Mouse (Mus musculus): ENCODE measurements around the gene Zrsr1. TPM values are rescaled to one million over a fixed set of nuclear protein-coding genes. Genes with fewer than 3 reads are reported as not detected.
A peak's percentile ranks its signal among the peaks of the same experiment; 100 is the strongest.

The Zrsr1 gene
- polyA plus RNA-seq, 1 experiment, result 34.0 TPM

GRCm38 (mm10) chr11:22987357-22987756, 15.6 kb downstream of the Zrsr1 start:
- Histone ChIP-seq H3K27ac (ENCODE audit: control insufficient read depth, insufficient read depth, low read depth, low read length, poor library complexity) (no peak overlapping the region), H3K4me3 (replicated peaks; ENCODE audit: control insufficient read depth, low read depth, low read length) (no peak overlapping the region), H3K4me1 (ENCODE audit: control insufficient read depth, insufficient read depth, low read length) (peaks cover 1% of the 10 kb centered on the region; the same call in 1 of the 2 replicates)
- 38% methylated on average over 2 of the region's 2 CpGs for WGBS
- TF ChIP-seq CTCF (IDR thresholded peaks at IDR 0.05; ENCODE audit: control insufficient read depth, insufficient read depth, low read length), result peak; percentile 64
- TF ChIP-seq POLR2A (IDR thresholded peaks at IDR 0.05; ENCODE audit: borderline replicate concordance, control insufficient read depth, low read depth, low read length), result no peak

- H3K4me3 ChIP-seq (replicated peaks; ENCODE audit: control insufficient read depth, low read depth, low read length), result peak overlapping the region; percentile 66
- H3K4me1 ChIP-seq (ENCODE audit: control insufficient read depth, insufficient read depth, low read length), result peaks cover 1% of the 10 kb centered on the region; the same call in 1 of the 2 replicates
- no peak overlapping the region for H3K27ac ChIP-seq (ENCODE audit: control insufficient read depth, insufficient read depth, low read depth, low read length, poor library complexity)
- 53% methylated on average over 1 of the region's 1 CpGs for WGBS
- TF ChIP-seq POLR2A (IDR thresholded peaks at IDR 0.05; ENCODE audit: borderline replicate concordance, control insufficient read depth, low read depth, low read length) (no peak), CTCF (IDR thresholded peaks at IDR 0.05; ENCODE audit: control insufficient read depth, insufficient read depth, low read length) (no peak)
Observed at GRCm38 (mm10) chr11:22989786-22990185, 18.0 kb downstream of the Zrsr1 start.

GRCm38 (mm10) chr11:22990393-22991126, 18.8 kb downstream of the Zrsr1 start, which contains the start of gene Cct4:
Cct4 (plus strand) TSS chr11:22990519.
- Histone ChIP-seq H3K4me1 (ENCODE audit: control insufficient read depth, insufficient read depth, low read length) (peaks cover 1% of the 10 kb centered on the region; the same call in 1 of the 2 replicates), H3K4me3 (replicated peaks; ENCODE audit: control insufficient read depth, low read depth, low read length) (peak within 1 kb of the TSS; percentile 70), H3K27ac (ENCODE audit: control insufficient read depth, insufficient read depth, low read depth, low read length, poor library complexity) (peak within 1 kb of the TSS; percentile 66)
- under 1% methylated on average over 66 of the region's 66 CpGs for WGBS
- TF ChIP-seq CTCF (IDR thresholded peaks at IDR 0.05; ENCODE audit: control insufficient read depth, insufficient read depth, low read length), result no peak; the same call in 1 of the 2 replicates
- TF ChIP-seq POLR2A (IDR thresholded peaks at IDR 0.05; ENCODE audit: borderline replicate concordance, control insufficient read depth, low read depth, low read length), result peak; percentile 80; the same call in 1 of the 2 replicates

GRCm38 (mm10) chr11:22991218-22991835, 19.5 kb downstream of the Zrsr1 start:
- Histone ChIP-seq H3K4me1 (ENCODE audit: control insufficient read depth, insufficient read depth, low read length) (peaks cover 1% of the 10 kb centered on the region; the same call in 1 of the 2 replicates), H3K27ac (ENCODE audit: control insufficient read depth, insufficient read depth, low read depth, low read length, poor library complexity) (no peak overlapping the region), H3K4me3 (replicated peaks; ENCODE audit: control insufficient read depth, low read depth, low read length) (peak overlapping the region; percentile 70)
- TF ChIP-seq POLR2A (IDR thresholded peaks at IDR 0.05; ENCODE audit: borderline replicate concordance, control insufficient read depth, low read depth, low read length), result no peak
- WGBS, result 9% methylated on average over 14 of the region's 14 CpGs

GRCm38 (mm10) chr11:22994271-22994670, 22.5 kb downstream of the Zrsr1 start:
- TF ChIP-seq POLR2A (IDR thresholded peaks at IDR 0.05; ENCODE audit: borderline replicate concordance, control insufficient read depth, low read depth, low read length) (no peak), CTCF (IDR thresholded peaks at IDR 0.05; ENCODE audit: control insufficient read depth, insufficient read depth, low read length) (no peak)
- Histone ChIP-seq H3K4me1 (ENCODE audit: control insufficient read depth, insufficient read depth, low read length) (peaks cover 1% of the 10 kb centered on the region; the same call in 1 of the 2 replicates), H3K4me3 (replicated peaks; ENCODE audit: control insufficient read depth, low read depth, low read length) (no peak overlapping the region), H3K27ac (ENCODE audit: control insufficient read depth, insufficient read depth, low read depth, low read length, poor library complexity) (no peak overlapping the region)
- WGBS, result 85% methylated on average over 2 of the region's 2 CpGs

- TF ChIP-seq POLR2A (IDR thresholded peaks at IDR 0.05; ENCODE audit: borderline replicate concordance, control insufficient read depth, low read depth, low read length), result no peak
- no peak for TF ChIP-seq CTCF (IDR thresholded peaks at IDR 0.05; ENCODE audit: control insufficient read depth, insufficient read depth, low read length)
- no peak overlapping the region for H3K27ac ChIP-seq (ENCODE audit: control insufficient read depth, insufficient read depth, low read depth, low read length, poor library complexity)
- WGBS, result 91% methylated on average over 4 of the region's 4 CpGs
Observed at GRCm38 (mm10) chr11:22995461-22995860, 23.7 kb downstream of the Zrsr1 start.

GRCm38 (mm10) chr11:22998308-22998707, 26.5 kb downstream of the Zrsr1 start:
- WGBS, result 44% methylated on average over 1 of the region's 1 CpGs
- TF ChIP-seq CTCF (IDR thresholded peaks at IDR 0.05; ENCODE audit: control insufficient read depth, insufficient read depth, low read length), result no peak
- TF ChIP-seq POLR2A (IDR thresholded peaks at IDR 0.05; ENCODE audit: borderline replicate concordance, control insufficient read depth, low read depth, low read length), result no peak
- Histone ChIP-seq H3K4me1 (ENCODE audit: control insufficient read depth, insufficient read depth, low read length) (no peaks in the 10 kb centered on the region), H3K4me3 (replicated peaks; ENCODE audit: control insufficient read depth, low read depth, low read length) (no peak overlapping the region), H3K27ac (ENCODE audit: control insufficient read depth, insufficient read depth, low read depth, low read length, poor library complexity) (no peak overlapping the region)

More at GRCm38 (mm10) chr11:22995461-22995860, 23.7 kb downstream of the Zrsr1 start:
- H3K4me3 ChIP-seq (replicated peaks; ENCODE audit: control insufficient read depth, low read depth, low read length), result no peak overlapping the region
- peaks cover 1% of the 10 kb centered on the region; the same call in 1 of the 2 replicates for H3K4me1 ChIP-seq (ENCODE audit: control insufficient read depth, insufficient read depth, low read length)

- Histone ChIP-seq H3K27ac (ENCODE audit: control insufficient read depth, insufficient read depth, low read depth, low read length, poor library complexity) (no peak overlapping the region), H3K4me3 (replicated peaks; ENCODE audit: control insufficient read depth, low read depth, low read length) (no peak overlapping the region), H3K4me1 (ENCODE audit: control insufficient read depth, insufficient read depth, low read length) (no peaks in the 10 kb centered on the region)
- no peak for TF ChIP-seq POLR2A (IDR thresholded peaks at IDR 0.05; ENCODE audit: borderline replicate concordance, control insufficient read depth, low read depth, low read length)
- TF ChIP-seq CTCF (IDR thresholded peaks at IDR 0.05; ENCODE audit: control insufficient read depth, insufficient read depth, low read length), result no peak
- 90% methylated on average over 1 of the region's 1 CpGs for WGBS
Observed at GRCm38 (mm10) chr11:23005276-23005675, 33.5 kb downstream of the Zrsr1 start.

All from bone marrow, adult 2 months (tissue).